Mouse (Mus musculus) thymus, adult 18-20 months (tissue): Measurements from ENCODE around the gene Armc2.
"Not testable (repeated sequence)": the region's sequence is repeated elsewhere in the genome, so short reads cannot be mapped to it uniquely, and the experiment has no call there.

Source experiments
- DNase-seq, 2 experiments: peaks; one replicate each; pipeline ENCODE4 v3.0.0; 2022; ENCODE audit warnings: mixed read lengths in 2 of 2

The Armc2 gene

GRCm38 (mm10) chr10:41962725-41963124 is 55.5 kb downstream of the Armc2 start:
- no peak for DNase-seq

- DNase-seq = no peak
Measured at GRCm38 (mm10) chr10:41959808-41960207, 58.4 kb downstream of the Armc2 start.

GRCm38 (mm10) chr10:41958677-41959274 is 59.5 kb downstream of the Armc2 start:
- no peak for DNase-seq

DNA sequence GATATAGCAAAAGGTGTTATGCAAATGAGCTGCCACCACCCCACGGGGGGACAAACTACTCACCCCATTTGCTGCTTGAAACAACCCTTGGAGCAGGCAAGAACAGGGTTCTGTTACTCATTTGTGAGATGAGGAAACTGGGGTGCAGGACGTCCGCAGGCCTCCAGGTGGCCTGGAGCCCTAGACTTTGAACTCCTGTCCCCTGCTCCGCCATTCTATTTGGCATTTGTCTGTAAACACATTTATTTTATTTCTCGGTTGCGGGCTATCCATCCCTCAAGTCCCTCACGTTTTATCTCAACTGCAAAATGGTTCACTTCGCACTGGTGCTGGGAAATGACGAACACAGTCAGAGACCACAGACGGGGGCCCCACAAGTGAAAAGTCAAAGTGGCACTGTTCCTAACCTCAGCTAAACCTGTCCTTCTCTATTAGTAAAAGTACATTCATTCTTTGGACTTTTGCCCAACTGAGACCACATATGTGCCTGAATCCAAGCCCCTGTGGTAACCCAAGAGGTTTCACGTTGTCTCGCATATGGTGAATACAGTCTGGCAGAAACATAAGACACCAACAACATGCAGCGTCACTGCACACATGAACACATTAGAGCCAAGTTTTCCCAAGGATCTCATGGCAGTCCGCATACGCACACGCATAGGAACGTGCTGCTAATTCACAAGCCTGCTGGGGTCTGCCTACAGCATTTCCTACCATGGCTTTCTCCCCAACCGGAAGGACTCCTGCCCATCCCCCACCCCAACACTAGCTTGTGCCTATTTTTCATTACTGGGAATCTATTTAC is 60.6 kb downstream of the Armc2 start:
- peak in 1 of 2 experiments; percentile 42 for DNase-seq

- no peak for DNase-seq
Measured at GRCm38 (mm10) chr10:41953528-41953864, 64.7 kb downstream of the Armc2 start.

- no peak for DNase-seq
Measured at GRCm38 (mm10) chr10:41952850-41953527, 65.3 kb downstream of the Armc2 start.

GRCm38 (mm10) chr10:41952354-41952753 is 65.9 kb downstream of the Armc2 start:
- not testable (repeated sequence) for DNase-seq

- DNase-seq = no peak
Measured at GRCm38 (mm10) chr10:41939090-41939489, 79.2 kb downstream of the Armc2 start.

GRCm38 (mm10) chr10:41937176-41937575 is 81.1 kb downstream of the Armc2 start:
- DNase-seq = peak; percentile 20 to 45

DNA sequence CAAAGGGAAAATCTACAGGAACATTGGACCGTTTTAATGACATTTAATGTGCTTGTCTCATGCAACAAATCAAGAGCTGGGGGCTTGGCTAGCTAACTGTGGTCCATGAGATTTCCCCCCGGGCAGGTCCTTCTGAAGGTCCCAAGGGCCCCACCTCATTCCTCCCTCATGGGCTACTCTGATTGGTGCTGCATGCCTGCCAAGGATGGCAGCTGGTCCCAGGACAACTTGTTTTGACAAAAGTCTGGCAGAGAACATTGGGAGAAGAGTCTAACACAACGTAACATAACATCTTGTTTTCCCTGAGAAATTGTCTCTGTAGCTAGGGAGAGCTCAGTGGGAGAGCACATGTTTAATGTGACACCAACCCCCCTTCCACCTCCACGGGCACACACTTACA is 82.1 kb downstream of the Armc2 start:
- DNase-seq = no peak

DNA sequence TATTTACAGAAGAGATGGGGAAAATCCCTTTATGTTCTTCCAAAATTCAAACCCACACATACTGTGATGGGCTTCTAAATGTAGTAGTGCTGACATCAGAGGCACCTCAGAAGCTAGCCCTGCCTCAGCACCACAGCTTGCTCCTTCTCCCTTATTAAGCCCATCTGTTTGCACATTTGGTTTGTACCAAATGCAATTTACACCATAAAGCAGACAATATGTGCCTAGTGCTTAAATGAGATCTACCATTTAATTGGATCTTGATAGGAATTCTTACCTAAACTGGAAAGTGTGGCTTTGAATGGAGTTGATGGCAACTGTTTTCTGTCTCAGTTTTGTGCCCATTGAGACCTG is 82.8 kb downstream of the Armc2 start:
- DNase-seq = no peak

DNA sequence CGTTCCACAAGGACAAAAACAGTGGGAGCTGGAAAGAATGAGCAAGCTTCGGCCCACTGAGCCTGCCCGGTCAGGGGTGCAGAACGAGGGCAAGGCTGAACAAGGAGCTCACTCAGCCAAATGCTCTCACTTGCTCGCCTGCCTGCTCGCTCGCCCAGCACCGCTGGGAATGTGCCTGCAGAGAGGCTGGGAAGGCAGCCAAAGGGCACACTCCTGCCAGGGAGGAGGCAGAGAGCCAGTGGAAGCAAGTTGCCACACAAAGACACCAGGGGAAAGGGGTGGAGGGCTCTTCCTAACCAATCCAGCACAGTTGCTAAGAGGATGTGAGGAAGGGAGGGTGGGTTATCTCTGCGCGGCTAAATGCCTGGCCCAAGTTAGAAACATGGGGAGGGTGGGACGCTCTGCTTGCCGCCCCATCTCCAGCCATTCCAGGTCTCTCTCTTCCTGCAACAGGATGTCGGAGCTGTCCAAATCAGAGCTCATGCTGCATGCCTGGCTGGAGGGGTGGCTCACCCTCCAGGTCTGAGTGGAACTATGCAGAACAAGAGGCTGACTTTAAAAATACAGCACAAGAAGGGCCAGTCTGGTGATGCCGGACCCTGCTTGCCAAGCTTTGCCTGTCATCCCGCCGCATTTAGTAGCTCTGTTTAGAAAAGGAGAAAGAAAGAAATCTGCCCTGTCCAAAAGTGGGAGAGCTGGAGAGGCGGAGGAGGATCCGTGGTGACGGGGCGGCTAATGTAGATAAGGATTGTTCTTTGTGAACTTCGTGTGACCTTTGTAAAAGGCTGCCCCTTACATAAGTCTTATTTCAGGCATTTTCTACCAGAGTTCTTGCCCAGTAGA is 83.4 kb downstream of the Armc2 start:
- peak in 1 of 2 experiments; percentile 16 for DNase-seq

- DNase-seq = peak; percentile 29
Measured at GRCm38 (mm10) chr10:41933536-41933935, 84.7 kb downstream of the Armc2 start.

DNA sequence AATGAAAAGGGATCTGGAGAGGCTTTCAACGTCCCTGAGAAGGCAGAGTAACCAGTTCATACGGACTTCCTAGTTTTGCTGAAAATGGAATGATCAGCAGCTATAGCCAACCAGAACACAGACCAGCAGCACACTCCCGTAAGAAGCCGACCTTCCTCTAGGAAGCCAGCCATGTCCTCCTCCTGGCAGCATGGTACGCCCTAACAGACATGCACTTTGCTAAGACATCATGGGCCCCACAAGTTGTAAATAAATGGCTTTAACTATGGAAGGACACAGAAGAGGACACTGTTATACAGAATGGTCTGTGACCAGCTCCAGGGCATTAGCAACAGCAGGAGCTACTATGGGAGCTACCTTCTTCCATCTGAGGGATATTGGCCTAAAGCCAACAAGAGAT is 85.3 kb downstream of the Armc2 start:
- no peak for DNase-seq

DNA sequence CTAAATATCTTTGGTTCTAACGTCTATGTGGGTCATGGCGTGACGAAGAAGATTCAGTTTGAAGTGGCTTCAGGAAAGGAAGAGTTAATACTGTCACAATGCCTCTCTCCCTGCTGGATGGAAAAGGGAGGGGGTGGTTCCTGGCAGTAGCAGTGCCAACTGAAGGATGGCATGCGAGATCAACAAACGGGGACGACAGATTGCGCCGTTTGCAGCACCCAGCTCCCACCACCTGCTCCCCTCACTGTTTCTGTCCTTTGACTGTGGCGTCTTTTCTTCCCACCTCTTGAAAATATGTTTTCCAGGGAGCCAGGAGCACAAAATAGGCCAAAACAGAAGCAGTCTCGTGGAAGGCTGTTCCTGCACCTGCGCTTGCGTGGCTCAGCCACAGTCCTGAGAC is 86.3 kb downstream of the Armc2 start:
- no peak for DNase-seq

DNA sequence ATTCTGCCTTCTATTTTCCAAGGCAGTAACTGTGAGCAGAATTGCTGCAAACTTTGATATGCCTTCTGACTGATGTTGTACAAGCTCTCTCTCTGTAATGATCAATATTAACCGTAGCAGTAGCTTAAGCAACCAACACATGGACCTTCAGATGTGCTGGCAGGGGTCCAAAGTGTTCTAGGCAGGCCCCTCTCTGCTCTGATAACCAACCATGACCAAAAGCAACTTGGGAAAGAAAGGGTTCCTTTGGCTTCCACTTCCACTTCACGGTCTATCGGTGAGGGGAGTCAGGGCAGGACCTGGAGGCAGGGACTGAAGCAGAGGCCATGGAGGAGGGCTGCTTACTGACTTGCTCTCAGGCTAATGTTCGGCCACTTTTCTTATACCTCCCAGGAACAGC is 87.3 kb downstream of the Armc2 start:
- DNase-seq = no peak

GRCm38 (mm10) chr10:41926726-41927125 is 91.5 kb downstream of the Armc2 start:
- no peak for DNase-seq

- no peak for DNase-seq
Measured at GRCm38 (mm10) chr10:41912290-41912994, 105.8 kb downstream of the Armc2 start.

- no peak for DNase-seq
Measured at GRCm38 (mm10) chr10:41908899-41909298, 109.3 kb downstream of the Armc2 start.

- DNase-seq = no peak
Measured at GRCm38 (mm10) chr10:41907950-41908349, 110.3 kb downstream of the Armc2 start.

- no peak for DNase-seq
Measured at GRCm38 (mm10) chr10:41907473-41907872, 110.8 kb downstream of the Armc2 start.

DNA sequence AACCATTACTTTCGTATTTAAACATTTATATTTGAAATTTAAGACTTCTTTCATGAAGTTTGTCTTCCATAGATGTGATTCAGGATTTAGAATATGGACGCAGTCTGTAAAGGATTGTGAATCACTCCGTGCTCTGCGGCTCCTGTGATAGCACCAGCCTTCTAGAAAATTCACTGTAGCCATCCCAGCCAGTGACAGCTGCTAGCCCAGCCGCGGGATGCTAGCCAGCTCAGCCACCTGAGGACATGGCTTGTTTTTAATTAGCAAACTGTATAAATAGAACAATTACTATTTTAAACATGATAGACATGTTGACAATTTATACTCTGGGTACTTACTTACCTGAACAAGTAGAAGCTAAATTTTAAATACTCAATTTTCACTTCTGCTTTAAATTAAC is 116.4 kb downstream of the Armc2 start:
- DNase-seq = no peak

DNA sequence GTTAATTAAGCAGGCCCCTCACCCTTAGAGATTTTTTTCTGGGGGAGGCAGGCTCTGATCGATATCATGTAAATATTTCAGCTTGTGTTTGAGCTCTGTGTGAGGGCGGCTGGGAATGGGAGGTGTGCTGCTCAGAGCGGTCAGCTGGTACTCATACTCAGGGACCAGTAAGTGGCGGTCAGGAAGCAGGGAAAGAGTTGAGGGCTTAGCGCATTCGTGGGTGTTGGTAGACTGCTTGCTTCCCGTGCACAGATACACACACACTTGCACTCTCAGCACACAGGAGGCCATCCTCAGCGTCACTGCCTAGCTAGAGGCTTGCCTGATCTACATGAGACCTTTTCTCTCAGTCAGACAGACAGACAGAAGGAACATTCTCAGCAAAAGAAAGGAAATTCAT is 116.8 kb downstream of the Armc2 start:
- DNase-seq = no peak
